Mouse (Mus musculus) CD8-positive naive resting alpha-beta T cell, adult 57 days (primary cell): ENCODE results near the gene Znhit6. TPM values are rescaled to one million over a fixed set of nuclear protein-coding genes. Genes with fewer than 3 reads are reported as not detected.

Experiments
- total RNA-seq: library from RNA; stranded (reverse); gene quantifications from one replicate; pipeline ENCODE4 v1.2.4, GENCODE M21; 2023

Gene Znhit6
- 21.6 TPM for total RNA-seq

GRCm38 (mm10) chr3:145575743-145576481 lies at the start of gene Znhit6:
Gene Znhit6, plus strand, starts transcription at chr3:145576205.

GRCm38 (mm10) chr3:145649852-145650202 lies 73.8 kb downstream of the Znhit6 start, which contains the start of gene Ccn1:
Gene Ccn1, minus strand, starts transcription at chr3:145649981.

Other genes starting within 250 kb of the Znhit6 start
- not detected for gene Ccn1, start 73.8 kb downstream of the Znhit6 start, total RNA-seq
- not detected for gene Ddah1, start 182.5 kb downstream of the Znhit6 start, total RNA-seq